Mouse (Mus musculus) liver, adult (tissue): ENCODE data around the gene Slc15a2.

ENCODE experiments used
- GATA4 ChIP-seq: IDR thresholded peaks from 2 replicates; pipeline ENCODE4 v1.6.1; 2014; ENCODE audit warnings: mild to moderate bottlenecking, low read length; ENCODE audit not compliant: insufficient replicate concordance

The Slc15a2 gene

GRCm38 (mm10) chr16:36722739-36723138 lies 62.0 kb downstream of the Slc15a2 start:
- TF ChIP-seq GATA4 = no peak

GRCm38 (mm10) chr16:36720194-36721055 lies 64.3 kb downstream of the Slc15a2 start:
- no peak for TF ChIP-seq GATA4

- no peak for TF ChIP-seq GATA4
Observed at GRCm38 (mm10) chr16:36718637-36719036, 66.1 kb downstream of the Slc15a2 start.

- no peak for TF ChIP-seq GATA4
Observed at GRCm38 (mm10) chr16:36717481-36717880, 67.3 kb downstream of the Slc15a2 start.

GRCm38 (mm10) chr16:36711760-36712159 lies 73.0 kb downstream of the Slc15a2 start:
- TF ChIP-seq GATA4 = no peak

GRCm38 (mm10) chr16:36710794-36711193 lies 74.0 kb downstream of the Slc15a2 start:
- no peak for TF ChIP-seq GATA4

GRCm38 (mm10) chr16:36709405-36709804 lies 75.4 kb downstream of the Slc15a2 start:
- TF ChIP-seq GATA4 = no peak

- no peak for TF ChIP-seq GATA4
Observed at GRCm38 (mm10) chr16:36708751-36709150, 76.0 kb downstream of the Slc15a2 start.

GRCm38 (mm10) chr16:36707702-36708423 lies 76.9 kb downstream of the Slc15a2 start:
- TF ChIP-seq GATA4 = no peak

DNA sequence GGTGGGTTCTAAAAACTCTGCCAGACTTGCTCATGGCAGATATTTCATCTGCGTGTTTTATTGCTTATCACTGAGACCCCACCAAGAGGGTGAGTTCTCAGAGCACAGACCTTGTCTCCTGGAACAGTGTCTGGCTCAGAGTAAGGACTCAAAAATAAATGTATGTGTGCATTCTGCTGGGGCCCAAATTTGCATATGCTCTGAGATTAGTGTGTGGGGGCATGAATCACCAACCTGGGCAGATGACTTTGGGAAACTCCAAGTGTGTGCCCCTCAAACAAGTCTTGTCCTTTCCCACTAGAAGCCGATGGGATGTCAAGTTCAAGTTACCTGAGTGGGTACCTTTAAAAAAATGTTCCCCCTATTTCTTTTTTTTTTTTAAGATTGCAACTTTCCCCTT lies 84.3 kb downstream of the Slc15a2 start:
- no peak for TF ChIP-seq GATA4
